Mouse (Mus musculus): ENCODE measurements around the gene Gm14124. TPM values are rescaled to one million over a fixed set of nuclear protein-coding genes. Genes with fewer than 3 reads are reported as not detected.
A peak's percentile ranks its signal among the peaks of the same experiment; 100 is the strongest.
"Not testable (repeated sequence)": the region's sequence is repeated elsewhere in the genome, so short reads cannot be mapped to it uniquely, and the experiment has no call there.

Gm14124 gene
- polyA plus RNA-seq, 1 experiment from 2014 or later, result not detected

DNA sequence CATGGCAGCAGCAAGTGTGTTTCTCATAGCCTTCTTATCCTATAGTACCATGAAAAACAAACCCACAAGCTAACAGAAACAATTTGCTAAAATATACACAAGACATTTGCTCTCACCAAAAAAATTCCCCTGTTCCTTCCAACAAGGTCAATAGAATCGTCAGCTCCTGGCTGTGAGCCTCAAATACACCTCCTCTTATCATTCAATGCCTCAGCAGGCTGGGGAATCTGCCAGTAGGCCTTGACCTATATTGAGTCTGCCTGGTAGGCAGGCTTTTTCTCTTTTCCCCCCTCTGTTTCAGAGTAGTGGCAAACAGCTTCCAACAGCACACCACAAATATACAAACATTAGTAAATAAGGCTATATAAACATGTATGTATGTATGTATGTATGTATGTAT, 41.8 kb downstream of the Gm14124 start:
- Histone ChIP-seq H3K4me2 (ENCODE audit: low read depth, severe bottlenecking) (no peak overlapping the region), H3K4me3 (ENCODE audit: low read depth, low read length) (no peak overlapping the region), H3K27ac (replicated peaks; ENCODE audit: low read depth, low read length) (no peak overlapping the region), H3K9me3 (ENCODE audit: control insufficient read depth, low read length) (no peaks in the 10 kb centered on the region), H3K9ac (ENCODE audit: low read length) (no peak overlapping the region), H3K36me3 (ENCODE audit: control insufficient read depth, insufficient read depth, low read length) (no peaks in the 10 kb centered on the region), H3K27me3 (ENCODE audit: control insufficient read depth, insufficient read depth, low read length) (no peaks in the 10 kb centered on the region), H3K4me1 (ENCODE audit: control insufficient read depth, insufficient read depth, low read length) (no peaks in the 10 kb centered on the region)
- no peak for ATAC-seq (ENCODE audit: insufficient number of reproducible peaks, low FRiP score, low TSS enrichment, low read depth)
- 61% methylated on average over 1 of the region's 1 CpGs for WGBS
- no peak for DNase-seq (ENCODE audit: low spot score)

DNA sequence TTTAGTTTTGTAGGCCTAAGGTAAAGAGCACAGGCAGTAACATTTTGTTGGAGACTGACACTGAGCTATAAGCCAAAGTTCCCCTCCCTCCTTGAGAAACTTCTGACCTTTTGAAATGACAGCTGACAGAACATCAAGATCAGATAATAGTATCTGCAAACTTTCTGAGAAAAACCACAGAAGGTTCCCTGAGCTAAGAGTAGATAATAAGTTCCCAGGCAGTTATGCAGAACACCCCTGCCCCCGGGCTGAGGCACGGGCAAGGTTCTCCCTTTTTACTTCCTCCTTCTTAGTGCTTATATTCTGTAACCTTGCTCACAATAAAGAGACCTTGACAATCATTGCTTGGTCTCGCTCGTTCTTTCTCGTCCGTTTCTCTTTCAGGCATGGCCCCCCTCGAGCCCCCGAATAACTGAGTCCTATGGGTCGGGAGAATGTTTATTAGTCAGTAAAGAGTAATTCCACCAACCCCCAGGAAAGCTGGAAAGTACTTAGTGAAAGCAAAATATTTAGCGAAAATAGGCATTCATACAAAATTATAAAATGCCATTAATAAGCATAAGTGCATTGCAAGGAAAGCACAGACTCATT, 50.0 kb downstream of the Gm14124 start:
- Histone ChIP-seq H3K4me2 (ENCODE audit: low read depth, severe bottlenecking) (no peak overlapping the region), H3K4me1 (ENCODE audit: control insufficient read depth, insufficient read depth, low read length) (no peaks in the 10 kb centered on the region), H3K27me3 (ENCODE audit: control insufficient read depth, insufficient read depth, low read length) (no peaks in the 10 kb centered on the region), H3K27ac (replicated peaks; ENCODE audit: low read depth, low read length) (no peak overlapping the region), H3K9ac (ENCODE audit: low read length) (no peak overlapping the region), H3K9me3 (ENCODE audit: control insufficient read depth, low read length) (no peaks in the 10 kb centered on the region), H3K4me3 (ENCODE audit: low read depth, low read length) (no peak overlapping the region), H3K36me3 (ENCODE audit: control insufficient read depth, insufficient read depth, low read length) (no peaks in the 10 kb centered on the region)
- DNase-seq (ENCODE audit: low spot score), result no peak
- no peak for ATAC-seq (ENCODE audit: insufficient number of reproducible peaks, low FRiP score, low TSS enrichment, low read depth)
- whole genome bisulfite sequencing, result 88% methylated on average over 10 of the region's 10 CpGs

DNA sequence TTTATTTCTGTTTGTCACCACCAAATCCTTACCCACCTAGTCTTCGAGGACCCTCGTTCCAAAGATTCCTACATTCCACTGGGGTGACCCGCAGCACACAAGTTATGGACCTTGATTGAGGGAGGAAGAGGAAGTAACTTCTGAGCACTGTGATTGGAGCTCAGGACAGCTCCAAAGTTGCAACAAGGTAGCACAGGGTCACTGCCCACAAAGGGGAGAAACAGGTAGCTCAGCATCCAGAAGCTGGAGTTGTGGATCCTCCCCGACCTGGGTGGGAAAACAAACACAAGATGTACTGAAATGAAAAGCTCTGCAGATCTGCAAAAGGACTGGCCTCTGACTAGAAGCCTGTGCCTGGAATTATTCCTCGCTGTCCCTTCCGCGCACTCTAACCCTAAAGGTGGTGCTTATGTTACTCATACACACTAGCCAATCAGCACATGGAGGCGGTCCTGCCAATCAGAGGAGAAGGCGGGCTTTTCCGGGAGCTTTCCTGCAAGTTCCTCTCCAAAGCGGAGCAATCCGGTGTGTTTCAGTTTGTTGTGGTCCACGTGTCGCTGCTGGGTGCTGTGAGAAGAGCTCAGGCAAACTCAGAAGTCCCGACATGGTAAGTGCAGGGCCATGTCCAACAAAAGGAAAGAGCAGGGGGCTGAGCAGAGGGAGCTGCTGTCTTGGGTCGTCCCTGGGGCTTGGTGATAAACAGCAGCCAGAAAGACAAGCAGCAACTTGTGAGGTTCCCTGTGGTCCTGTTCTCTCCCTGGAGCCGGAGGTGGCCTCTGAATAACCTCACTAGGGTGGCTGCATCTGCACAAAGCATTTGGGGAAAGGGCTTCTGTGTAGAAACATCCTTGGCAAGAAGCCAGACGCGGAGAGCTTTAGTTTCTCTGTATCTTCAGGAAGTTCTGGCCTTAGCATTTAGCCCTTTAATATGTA, 53.9 kb downstream of the Gm14124 start:
- Histone ChIP-seq H3K9ac (ENCODE audit: low read length) (peak overlapping the region; percentile 61), H3K4me3 (ENCODE audit: low read depth, low read length) (peak overlapping the region; percentile 51), H3K4me2 (ENCODE audit: low read depth, severe bottlenecking) (peak overlapping the region; percentile 41)
- not testable (repeated sequence) for H3K27ac ChIP-seq (replicated peaks; ENCODE audit: low read depth, low read length); H3K9me3 ChIP-seq (ENCODE audit: control insufficient read depth, low read length); H3K27me3 ChIP-seq (ENCODE audit: control insufficient read depth, insufficient read depth, low read length); H3K4me1 ChIP-seq (ENCODE audit: control insufficient read depth, insufficient read depth, low read length); H3K36me3 ChIP-seq (ENCODE audit: control insufficient read depth, insufficient read depth, low read length)
- 13% methylated on average over 19 of the region's 19 CpGs for WGBS
- ATAC-seq (ENCODE audit: insufficient number of reproducible peaks, low FRiP score, low TSS enrichment, low read depth) (peak; percentile 99), DNase-seq (ENCODE audit: low spot score) (peak; percentile 88)

DNA sequence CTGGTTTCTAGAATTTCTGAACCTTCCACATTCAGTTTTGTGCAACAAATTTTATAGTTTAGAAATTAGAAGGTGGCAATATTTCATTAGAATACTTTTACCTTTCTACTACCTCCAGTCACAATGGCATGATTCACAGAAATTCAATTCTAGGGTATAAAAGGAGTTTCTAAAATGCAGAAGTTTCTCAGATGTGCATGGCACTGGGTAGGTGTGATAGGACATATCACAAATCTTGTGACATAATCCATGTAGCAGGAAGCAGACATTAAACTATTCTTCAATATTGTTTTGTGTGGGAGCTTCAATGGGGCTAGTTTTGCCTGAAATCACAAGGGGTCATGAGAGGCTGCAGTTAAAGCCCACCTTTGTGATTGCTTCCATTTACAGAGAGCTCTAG, 58.8 kb downstream of the Gm14124 start:
- ATAC-seq (ENCODE audit: insufficient number of reproducible peaks, low FRiP score, low TSS enrichment, low read depth) (no peak), DNase-seq (ENCODE audit: low spot score) (no peak)
- no peaks in the 10 kb centered on the region for H3K4me1 ChIP-seq (ENCODE audit: control insufficient read depth, insufficient read depth, low read length)
- H3K9ac ChIP-seq (ENCODE audit: low read length), result no peak overlapping the region
- H3K27me3 ChIP-seq (ENCODE audit: control insufficient read depth, insufficient read depth, low read length), result no peaks in the 10 kb centered on the region
- no peak overlapping the region for H3K4me3 ChIP-seq (ENCODE audit: low read depth, low read length)
- no peak overlapping the region for H3K4me2 ChIP-seq (ENCODE audit: low read depth, severe bottlenecking)
- peaks cover 5% of the 10 kb centered on the region; the same call in 1 of the 2 replicates for H3K9me3 ChIP-seq (ENCODE audit: control insufficient read depth, low read length)
- H3K27ac ChIP-seq (replicated peaks; ENCODE audit: low read depth, low read length), result no peak overlapping the region
- peaks cover 4% of the 10 kb centered on the region; the same call in 1 of the 2 replicates for H3K36me3 ChIP-seq (ENCODE audit: control insufficient read depth, insufficient read depth, low read length)

DNA sequence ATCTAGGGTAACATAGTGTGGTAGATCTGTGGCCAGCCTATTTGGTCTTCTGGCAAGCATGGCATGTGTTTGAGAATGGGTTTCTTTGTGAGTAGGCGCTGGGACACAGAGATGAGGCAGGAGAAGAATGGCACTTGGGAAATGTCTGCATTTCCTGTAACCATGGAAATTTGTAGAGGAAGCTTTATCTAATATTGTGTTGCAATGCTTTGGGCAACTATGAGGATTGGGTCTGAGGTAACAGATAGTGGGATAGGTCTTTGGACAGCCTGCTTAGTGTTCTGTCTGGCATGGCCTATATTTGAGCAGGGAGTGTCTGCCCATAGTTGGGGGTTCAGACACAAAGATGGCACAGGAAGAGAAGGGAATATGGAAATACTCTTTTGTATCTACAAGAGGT, 61.7 kb downstream of the Gm14124 start:
- no peaks in the 10 kb centered on the region for H3K27me3 ChIP-seq (ENCODE audit: control insufficient read depth, insufficient read depth, low read length)
- peaks cover 5% of the 10 kb centered on the region; the same call in 1 of the 2 replicates for H3K9me3 ChIP-seq (ENCODE audit: control insufficient read depth, low read length)
- 95% methylated on average over 1 of the region's 1 CpGs for WGBS
- H3K9ac ChIP-seq (ENCODE audit: low read length), result no peak overlapping the region
- H3K27ac ChIP-seq (replicated peaks; ENCODE audit: low read depth, low read length), result no peak overlapping the region
- ATAC-seq (ENCODE audit: insufficient number of reproducible peaks, low FRiP score, low TSS enrichment, low read depth) (no peak), DNase-seq (ENCODE audit: low spot score) (no peak)
- peaks cover 4% of the 10 kb centered on the region; the same call in 1 of the 2 replicates for H3K36me3 ChIP-seq (ENCODE audit: control insufficient read depth, insufficient read depth, low read length)
- H3K4me1 ChIP-seq (ENCODE audit: control insufficient read depth, insufficient read depth, low read length), result no peaks in the 10 kb centered on the region
- no peak overlapping the region for H3K4me2 ChIP-seq (ENCODE audit: low read depth, severe bottlenecking)
- no peak overlapping the region for H3K4me3 ChIP-seq (ENCODE audit: low read depth, low read length)

Other genes with a start within 250 kb of the Gm14124 start
- 6.1 and 6.7 TPM in 2 replicates for gene Zfp120, start 120.8 kb upstream of the Gm14124 start, polyA plus RNA-seq (2014; fragmentation: Nextera tagmentation; extraction: Ambion mirVana)
- gene Gm10770, start 77.8 kb upstream of the Gm14124 start, polyA plus RNA-seq (2014; fragmentation: Nextera tagmentation; extraction: Ambion mirVana), result not detected in 2 replicates
- not detected in 2 replicates for gene Gm14139, start 75.8 kb upstream of the Gm14124 start, polyA plus RNA-seq (2014; fragmentation: Nextera tagmentation; extraction: Ambion mirVana)
- 10.3 and 12.4 TPM in 2 replicates for gene Zfp937, start 39.4 kb upstream of the Gm14124 start, polyA plus RNA-seq (2014; fragmentation: Nextera tagmentation; extraction: Ambion mirVana)
- gene Gm21994, start 1.9 kb upstream of the Gm14124 start, polyA plus RNA-seq (2014; fragmentation: Nextera tagmentation; extraction: Ambion mirVana), result 2.5 and 4.1 TPM in 2 replicates
- 1.7 and 2.6 TPM in 2 replicates for gene Gm10130, start 66.2 kb downstream of the Gm14124 start, polyA plus RNA-seq (2014; fragmentation: Nextera tagmentation; extraction: Ambion mirVana)
- gene 3300002I08Rik, start 105.2 kb downstream of the Gm14124 start, polyA plus RNA-seq (2014; fragmentation: Nextera tagmentation; extraction: Ambion mirVana), result 9.4 and 9.9 TPM in 2 replicates
- 8.9 and 9.0 TPM in 2 replicates for gene Zfp442, start 194.0 kb downstream of the Gm14124 start, polyA plus RNA-seq (2014; fragmentation: Nextera tagmentation; extraction: Ambion mirVana)
- 0.12 TPM in 1 of 2 replicates, not detected in the other for gene Zfp345, start 227.6 kb downstream of the Gm14124 start, polyA plus RNA-seq (2014; fragmentation: Nextera tagmentation; extraction: Ambion mirVana)

Measured in limb, embryonic 11.5 days (tissue).